Mouse (Mus musculus): ENCODE results near the gene Sycn. TPM values are rescaled to one million over a fixed set of nuclear protein-coding genes. Genes with fewer than 3 reads are reported as not detected.
"Not testable (repeated sequence)": the region's sequence is repeated elsewhere in the genome, so short reads cannot be mapped to it uniquely, and the experiment has no call there.

Sycn gene
- polyA plus RNA-seq (2012; rRNA removed): not detected in 2 replicates

DNA sequence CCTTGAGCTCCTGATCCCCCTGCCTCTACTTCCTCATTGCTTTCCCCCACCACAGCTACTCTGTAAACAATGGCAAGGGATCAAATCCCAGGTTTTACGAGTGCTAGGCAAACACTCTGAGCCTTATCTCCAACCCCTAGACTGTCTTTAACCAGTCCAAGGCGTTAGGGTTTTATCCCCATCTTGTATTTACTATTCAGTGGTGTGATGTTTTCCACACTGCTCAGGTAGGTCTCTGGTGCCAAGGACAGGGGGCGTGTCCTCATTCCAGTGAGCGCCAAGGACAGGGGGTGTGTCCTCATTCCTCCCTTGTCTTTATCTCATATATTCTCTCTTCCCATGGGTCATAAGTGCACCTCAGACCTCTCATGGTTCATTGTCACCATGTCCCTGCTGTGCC lies at the start of gene Sycn:
TSS of gene Sycn (plus strand) at position 360 of the 400 bp plus-strand sequence.
- no peak for TF ChIP-seq POLR2A (IDR thresholded peaks at IDR 0.05; ENCODE audit: borderline replicate concordance, extremely low read depth, insufficient read depth, insufficient read length, poor library complexity, severe bottlenecking)
- TF ChIP-seq CTCF (IDR thresholded peaks at IDR 0.05; ENCODE audit: borderline replicate concordance, extremely low read depth, insufficient read depth, insufficient read length): no peak
- no peak for DNase-seq (ENCODE audit: low read depth)

DNA sequence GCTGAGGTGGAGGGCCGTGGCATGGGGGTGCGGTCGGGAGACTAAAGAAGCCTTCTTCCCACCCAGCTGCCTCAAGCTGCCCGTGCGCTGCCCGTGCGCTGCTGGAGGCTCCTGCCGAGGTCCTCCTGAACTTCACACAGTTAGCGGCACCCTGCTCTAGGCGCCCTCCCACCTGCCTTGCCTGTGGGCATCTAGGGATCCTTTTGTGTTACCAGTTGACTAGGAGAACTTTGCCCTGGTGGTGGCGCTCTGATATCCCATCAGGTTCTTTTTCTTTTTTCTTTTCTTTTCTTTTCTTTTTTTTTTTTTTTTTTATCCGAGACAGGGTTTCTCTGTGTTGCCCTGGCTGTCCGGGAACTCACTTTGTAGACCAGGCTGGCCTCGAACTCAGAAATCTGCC lies 49.8 kb upstream of the Sycn start:
- no peak for TF ChIP-seq CTCF (IDR thresholded peaks at IDR 0.05; ENCODE audit: borderline replicate concordance, extremely low read depth, insufficient read depth, insufficient read length)
- no peak for TF ChIP-seq POLR2A (IDR thresholded peaks at IDR 0.05; ENCODE audit: borderline replicate concordance, extremely low read depth, insufficient read depth, insufficient read length, poor library complexity, severe bottlenecking)
- no peak for DNase-seq (ENCODE audit: low read depth)

DNA sequence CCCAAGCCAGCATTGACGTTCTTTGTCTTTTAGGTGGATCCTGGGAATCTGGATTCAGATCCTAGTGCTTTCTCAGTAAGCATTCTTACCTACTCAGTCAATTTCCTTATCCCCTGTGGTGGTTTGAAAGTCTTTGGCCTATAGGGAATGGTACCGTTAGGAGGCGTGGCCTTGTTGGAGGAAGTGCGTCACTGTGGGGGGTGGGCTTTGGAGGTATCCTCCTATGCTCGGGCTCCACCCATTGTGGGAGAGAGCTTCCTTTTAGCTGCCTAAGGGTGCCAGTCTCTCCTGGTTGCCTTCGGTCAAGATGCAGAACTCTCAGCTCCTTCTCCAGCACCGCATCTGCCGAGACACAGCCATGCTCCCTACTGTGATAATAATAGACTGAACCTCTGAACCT lies 48.4 kb upstream of the Sycn start:
- no peak for TF ChIP-seq POLR2A (IDR thresholded peaks at IDR 0.05; ENCODE audit: borderline replicate concordance, extremely low read depth, insufficient read depth, insufficient read length, poor library complexity, severe bottlenecking)
- TF ChIP-seq CTCF (IDR thresholded peaks at IDR 0.05; ENCODE audit: borderline replicate concordance, extremely low read depth, insufficient read depth, insufficient read length): no peak
- no peak for DNase-seq (ENCODE audit: low read depth)

DNA sequence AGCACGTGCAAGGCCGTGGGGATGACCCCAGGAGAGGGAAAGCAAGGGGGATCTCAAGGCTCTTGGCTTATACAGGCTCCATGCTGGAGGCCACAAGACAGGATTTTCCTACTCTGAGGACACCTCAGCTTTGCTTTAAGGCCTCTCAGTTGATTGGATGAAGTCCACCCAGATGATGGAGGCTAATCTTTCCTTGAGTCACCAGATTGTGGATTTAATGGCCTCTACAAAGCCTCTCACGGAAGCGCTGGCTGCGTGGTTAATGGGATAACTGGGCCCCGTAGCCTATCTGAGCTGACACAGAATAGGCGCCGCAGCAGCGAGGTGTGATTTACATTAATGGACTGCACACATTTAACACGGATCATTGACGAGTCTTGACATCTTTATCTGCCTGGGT lies 45.3 kb upstream of the Sycn start:
- peak; percentile 76 for DNase-seq (ENCODE audit: low read depth)
- TF ChIP-seq POLR2A (IDR thresholded peaks at IDR 0.05; ENCODE audit: borderline replicate concordance, extremely low read depth, insufficient read depth, insufficient read length, poor library complexity, severe bottlenecking) (no peak), CTCF (IDR thresholded peaks at IDR 0.05; ENCODE audit: borderline replicate concordance, extremely low read depth, insufficient read depth, insufficient read length) (no peak)

DNA sequence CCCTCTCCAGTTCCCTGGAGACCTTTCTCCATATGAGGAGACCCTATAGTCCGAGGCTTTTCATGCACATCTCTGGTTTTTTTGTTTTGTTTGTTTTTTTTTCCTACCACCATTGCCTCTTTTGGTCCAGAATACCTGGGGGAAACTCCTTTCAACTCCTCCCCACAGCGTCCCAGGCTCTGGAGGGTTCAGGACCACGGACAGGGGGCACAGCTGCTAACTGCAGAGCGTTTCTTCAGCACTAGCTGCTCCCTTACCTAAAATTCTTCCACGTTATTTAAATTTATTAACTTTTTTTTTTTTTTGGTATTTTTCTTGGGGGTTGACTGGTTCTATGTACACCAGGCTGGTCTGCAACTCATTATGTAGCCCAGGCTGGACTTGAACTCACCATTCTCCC lies 35.1 kb upstream of the Sycn start:
- TF ChIP-seq CTCF (IDR thresholded peaks at IDR 0.05; ENCODE audit: borderline replicate concordance, extremely low read depth, insufficient read depth, insufficient read length): no peak
- no peak for TF ChIP-seq POLR2A (IDR thresholded peaks at IDR 0.05; ENCODE audit: borderline replicate concordance, extremely low read depth, insufficient read depth, insufficient read length, poor library complexity, severe bottlenecking)
- no peak for DNase-seq (ENCODE audit: low read depth)

DNA sequence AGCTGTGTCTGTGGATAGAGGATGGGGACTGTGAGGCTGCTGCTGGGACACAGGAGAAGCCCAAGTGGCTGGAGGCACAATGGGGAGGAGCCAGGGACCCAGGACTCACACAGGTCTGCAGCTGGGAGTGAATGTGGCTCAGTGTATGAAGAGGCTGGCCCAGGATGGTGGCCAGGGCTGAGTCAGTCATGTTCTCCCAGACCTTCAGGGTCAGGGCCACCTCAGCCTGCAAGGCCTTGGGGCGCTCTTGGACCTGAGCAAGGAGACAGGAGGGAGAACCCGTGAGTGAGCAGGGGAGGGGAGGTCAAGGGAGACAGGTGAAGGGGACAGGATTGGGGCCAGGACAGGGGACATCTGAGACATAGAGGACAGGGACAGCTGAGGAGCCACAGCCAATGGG lies 31.6 kb upstream of the Sycn start:
- DNase-seq (ENCODE audit: low read depth): not testable (repeated sequence)

DNA sequence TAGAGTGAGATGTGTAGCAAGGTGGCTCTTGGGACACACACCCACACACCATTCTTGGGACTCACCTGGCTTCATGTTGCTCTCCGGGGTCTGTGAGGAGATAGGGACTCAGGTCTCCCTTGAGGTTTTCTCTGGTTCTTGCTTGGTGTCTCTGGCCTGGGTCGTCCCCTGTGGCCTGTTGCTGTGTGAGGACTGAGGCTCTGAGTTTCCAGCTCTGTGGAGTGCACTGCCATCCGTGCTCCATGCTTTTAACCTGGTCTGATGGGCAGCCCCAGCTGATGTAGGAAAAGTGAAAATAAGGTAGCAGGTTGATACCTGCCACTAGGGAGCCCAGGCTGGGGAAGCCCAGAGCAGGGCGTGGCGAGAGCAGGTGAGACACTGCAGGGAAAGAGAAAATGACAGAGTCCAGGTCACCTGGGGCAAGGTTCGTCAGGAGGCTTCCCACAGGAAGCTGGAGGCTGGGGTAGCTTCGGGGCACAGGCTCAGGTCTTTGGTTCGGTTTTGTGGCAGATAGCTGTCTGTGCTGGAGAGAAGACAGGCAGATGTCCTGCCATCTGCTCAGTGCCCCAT lies 30.2 kb upstream of the Sycn start, which contains the start of gene Ifnl2:
TSS of gene Ifnl2 (minus strand) at position 51 of the 570 bp plus-strand sequence.
- DNase-seq (ENCODE audit: low read depth): not testable (repeated sequence)

DNA sequence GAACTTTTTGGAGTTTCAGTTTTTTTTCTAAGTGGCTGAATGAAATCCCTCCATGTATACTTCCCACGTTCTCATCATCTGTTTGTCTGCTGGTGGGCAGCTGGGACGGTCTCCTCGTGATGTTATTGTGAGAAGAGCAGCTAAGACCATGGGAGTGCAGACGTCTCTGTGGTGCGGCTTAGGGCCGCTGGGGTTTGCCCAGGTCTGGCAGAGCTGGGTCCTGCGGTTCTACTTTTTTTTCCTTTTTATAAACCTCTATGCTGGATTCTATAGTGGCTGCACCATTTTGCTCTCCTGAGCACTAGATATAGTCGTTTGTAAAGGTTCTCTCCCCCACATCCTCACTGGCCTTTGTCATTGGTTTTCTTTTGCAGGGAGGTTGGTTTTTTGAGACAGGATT lies 29.2 kb upstream of the Sycn start:
- TF ChIP-seq POLR2A (IDR thresholded peaks at IDR 0.05; ENCODE audit: borderline replicate concordance, extremely low read depth, insufficient read depth, insufficient read length, poor library complexity, severe bottlenecking): no peak
- no peak for TF ChIP-seq CTCF (IDR thresholded peaks at IDR 0.05; ENCODE audit: borderline replicate concordance, extremely low read depth, insufficient read depth, insufficient read length)
- no peak for DNase-seq (ENCODE audit: low read depth)

DNA sequence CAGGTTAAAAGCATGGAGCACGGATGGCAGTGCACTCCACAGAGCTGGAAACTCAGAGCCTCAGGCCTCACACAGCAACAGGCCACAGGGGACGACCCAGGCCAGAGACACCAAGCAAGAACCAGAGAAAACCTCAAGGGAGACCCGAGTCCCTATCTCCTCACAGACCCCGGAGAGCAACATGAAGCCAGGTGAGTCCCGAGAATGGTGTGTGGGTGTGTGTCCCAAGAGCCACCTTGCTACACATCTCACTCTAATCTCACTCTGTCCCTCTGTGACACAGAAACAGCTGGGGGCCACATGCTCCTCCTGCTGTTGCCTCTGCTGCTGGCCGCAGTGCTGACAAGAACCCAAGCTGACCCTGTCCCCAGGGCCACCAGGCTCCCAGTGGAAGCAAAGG lies 18.1 kb upstream of the Sycn start, which contains the start of gene Ifnl3:
TSS of gene Ifnl3 (plus strand) at position 301 of the 400 bp plus-strand sequence.
- DNase-seq (ENCODE audit: low read depth): not testable (repeated sequence)

DNA sequence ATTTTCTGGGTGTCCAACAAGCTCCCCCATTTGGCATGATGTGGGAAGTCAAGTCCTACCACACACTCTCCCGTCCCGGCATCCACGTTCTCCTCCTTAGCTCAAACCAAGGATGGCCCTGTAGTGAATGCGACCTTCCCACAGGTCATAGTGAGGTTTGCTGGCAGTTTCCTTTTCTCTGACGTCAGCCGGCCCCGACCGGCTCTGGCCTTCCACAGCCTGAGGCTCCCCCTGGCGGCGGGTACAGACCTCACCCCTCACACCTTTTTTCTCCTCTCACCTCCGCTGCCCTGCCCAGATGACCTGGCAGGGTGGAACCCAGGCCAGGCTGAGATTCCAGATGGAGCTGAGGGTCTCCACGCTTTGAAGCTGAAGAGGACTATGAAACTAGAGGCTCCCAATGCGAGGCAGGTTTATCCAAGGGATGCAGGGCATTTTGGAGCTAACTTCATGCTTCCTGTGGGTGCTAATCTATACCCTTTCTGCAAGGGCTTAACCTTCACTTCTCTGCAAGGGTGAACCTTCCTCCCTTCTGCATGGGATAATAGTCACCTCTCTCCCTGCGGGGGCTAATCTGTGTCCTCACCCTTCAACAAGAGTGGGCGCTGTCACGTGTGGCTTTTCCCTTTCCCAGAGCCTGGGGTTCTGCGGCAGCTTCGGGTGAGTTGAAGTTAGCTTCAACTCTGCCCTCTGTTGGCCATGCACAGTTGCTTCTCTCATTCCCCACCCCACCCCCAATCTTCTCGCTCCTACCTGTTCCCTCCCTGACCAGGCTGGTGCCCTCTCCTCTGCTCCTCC lies 12.6 kb upstream of the Sycn start:
- DNase-seq (ENCODE audit: low read depth): peak; percentile 57
- TF ChIP-seq CTCF (IDR thresholded peaks at IDR 0.05; ENCODE audit: borderline replicate concordance, extremely low read depth, insufficient read depth, insufficient read length) (peak; percentile 78), POLR2A (IDR thresholded peaks at IDR 0.05; ENCODE audit: borderline replicate concordance, extremely low read depth, insufficient read depth, insufficient read length, poor library complexity, severe bottlenecking) (no peak)

DNA sequence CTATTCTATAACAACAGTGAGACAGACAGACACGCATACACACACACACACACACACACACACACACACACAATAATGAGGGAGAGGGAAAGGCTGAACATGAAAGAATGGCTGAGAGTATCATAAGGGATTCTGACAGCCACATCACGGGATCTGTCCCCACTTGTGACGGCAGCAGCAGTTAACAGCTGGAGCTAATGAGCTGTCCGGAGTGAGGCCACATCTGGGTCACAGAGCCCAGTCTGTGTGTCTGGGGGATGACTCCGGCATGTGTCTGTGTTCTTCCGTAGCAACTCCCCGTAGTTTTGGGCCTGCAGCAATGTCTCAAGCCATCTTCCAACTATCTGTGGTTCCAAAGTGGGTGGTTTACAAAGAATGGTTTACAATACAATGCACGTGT lies 8.7 kb upstream of the Sycn start:
- TF ChIP-seq POLR2A (IDR thresholded peaks at IDR 0.05; ENCODE audit: borderline replicate concordance, extremely low read depth, insufficient read depth, insufficient read length, poor library complexity, severe bottlenecking) (no peak), CTCF (IDR thresholded peaks at IDR 0.05; ENCODE audit: borderline replicate concordance, extremely low read depth, insufficient read depth, insufficient read length) (no peak)
- no peak for DNase-seq (ENCODE audit: low read depth)

DNA sequence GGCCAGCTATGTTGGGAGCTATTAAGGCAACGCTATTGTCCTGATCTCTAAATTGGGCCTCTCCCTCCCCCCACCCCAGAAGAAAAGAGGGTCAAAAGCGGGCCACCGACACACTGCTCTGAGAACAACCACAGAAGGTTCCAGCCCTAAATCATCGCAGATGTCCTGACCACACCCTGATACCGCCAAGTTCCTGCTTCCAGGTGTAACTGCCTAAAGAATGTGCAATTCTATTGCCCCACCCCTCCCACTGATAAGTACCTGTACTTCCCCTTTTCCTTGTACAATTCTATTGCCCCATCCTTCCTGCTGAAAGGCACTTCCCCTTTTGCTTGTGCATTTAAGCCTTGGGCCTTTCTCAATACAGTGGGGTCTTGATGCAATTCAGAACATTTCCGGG lies 1.8 kb upstream of the Sycn start:
- not testable (repeated sequence) for DNase-seq (ENCODE audit: low read depth)

DNA sequence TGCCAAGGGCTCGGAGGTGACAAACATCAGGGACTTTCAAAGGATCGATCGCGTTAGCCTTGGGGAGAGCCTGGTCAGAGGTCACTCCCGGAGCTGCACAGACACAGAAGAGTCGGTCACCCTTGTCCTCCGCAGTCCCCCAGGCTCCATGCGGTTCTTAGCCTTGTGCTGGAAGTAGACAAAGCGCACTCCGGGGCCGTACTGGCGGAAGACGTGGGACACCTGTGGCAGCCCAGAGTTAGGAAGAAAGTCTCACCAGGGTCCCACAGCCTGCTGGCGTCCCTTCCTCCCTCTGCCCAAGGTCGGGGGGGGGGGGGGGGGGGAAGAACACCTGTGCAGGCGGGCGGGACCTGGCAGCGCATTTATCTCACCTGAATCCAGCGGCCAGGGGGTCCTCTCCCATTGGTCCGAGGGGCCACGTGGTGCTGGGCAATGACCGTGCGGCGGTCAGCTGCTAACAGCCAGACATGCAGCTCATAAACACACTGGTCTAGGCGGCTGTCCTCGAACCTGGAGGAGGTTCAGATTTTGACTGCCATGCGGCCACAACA lies 3.4 kb downstream of the Sycn start:
- TF ChIP-seq POLR2A (IDR thresholded peaks at IDR 0.05; ENCODE audit: borderline replicate concordance, extremely low read depth, insufficient read depth, insufficient read length, poor library complexity, severe bottlenecking) (no peak), CTCF (IDR thresholded peaks at IDR 0.05; ENCODE audit: borderline replicate concordance, extremely low read depth, insufficient read depth, insufficient read length) (no peak)
- no peak for DNase-seq (ENCODE audit: low read depth)

Measured in brain, embryonic 14.5 days (tissue).